Mouse (Mus musculus) brain, embryonic 14.5 days (tissue): Measurements from ENCODE around the gene Lefty1.

ENCODE experiments used
- CTCF ChIP-seq: fragments of 200-500 bp; IDR thresholded peaks from 2 replicates; pipeline ENCODE4 v1.5.1; 2012; ENCODE audit warnings: inconsistent platforms, mild to moderate bottlenecking, moderate library complexity, borderline replicate concordance; ENCODE audit not compliant: insufficient read depth, insufficient read length; ENCODE audit errors: extremely low read depth
- POLR2A ChIP-seq: fragments of 200-500 bp; IDR thresholded peaks from 2 replicates; pipeline ENCODE4 v1.6.1; 2012; ENCODE audit warnings: mild to moderate bottlenecking, inconsistent platforms, borderline replicate concordance; ENCODE audit not compliant: poor library complexity, insufficient read depth, insufficient read length, severe bottlenecking; ENCODE audit errors: extremely low read depth

GRCm38 (mm10) chr1:180904815-180905080 is 30.1 kb upstream of the Lefty1 start:
- no peak for TF ChIP-seq CTCF
- no peak for TF ChIP-seq POLR2A
